Mouse (Mus musculus) ES-E14 (cell line): ENCODE measurements around the gene Fgf12.

Experiments used
- CHD2 ChIP-seq: IDR thresholded peaks from 2 replicates; pipeline ENCODE4 v1.6.1; 2014; ENCODE audit warnings: mild to moderate bottlenecking, low read depth, low read length, inconsistent platforms
- HCFC1 ChIP-seq: IDR thresholded peaks from 2 replicates; pipeline ENCODE4 v1.6.1; 2012; ENCODE audit warnings: low read length, inconsistent platforms, borderline replicate concordance; ENCODE audit not compliant: insufficient read depth
- MAFK ChIP-seq: IDR thresholded peaks from 2 replicates; pipeline ENCODE4 v1.6.1; 2014; ENCODE audit warnings: mild to moderate bottlenecking, low read depth, low read length, inconsistent platforms; ENCODE audit not compliant: insufficient read depth
- ZC3H11A ChIP-seq: IDR thresholded peaks from 2 replicates; pipeline ENCODE4 v1.6.1; 2012; ENCODE audit warnings: low read depth, mild to moderate bottlenecking, inconsistent platforms, low read length, borderline replicate concordance

GRCm38 (mm10) chr16:28610940-28611339, 141.9 kb downstream of the Fgf12 start:
- no peak for TF ChIP-seq CHD2
- no peak for TF ChIP-seq MAFK
- TF ChIP-seq HCFC1 = no peak
- TF ChIP-seq ZC3H11A = no peak
